Mouse (Mus musculus) stomach, postnatal 0 days (tissue): ENCODE data around the gene 5730522E02Rik.

Source experiments
- CTCF ChIP-seq: IDR thresholded peaks from 2 replicates; pipeline ENCODE4 v1.5.1; 2016; ENCODE audit warnings: antibody characterized with exemption, low read depth, mild to moderate bottlenecking, moderate library complexity
- EP300 ChIP-seq: optimal IDR thresholded peaks from 2 replicates; pipeline ENCODE3; 2016; ENCODE audit warnings: antibody characterized with exemption

GRCm38 (mm10) chr11:25838451-25838850, 372.1 kb downstream of the 5730522E02Rik start:
- TF ChIP-seq CTCF (no peak), EP300 (no peak)
